Mouse (Mus musculus) lung, embryonic 14.5 days (tissue): ENCODE measurements around the gene Yif1a. TPM values are rescaled to one million over a fixed set of nuclear protein-coding genes. Genes with fewer than 3 reads are reported as not detected.

Source experiments
- ATAC-seq: fragments of 200-750 bp; cut with Nextera tagmentation; 2 replicates; pipeline ENCODE4 v1.8.0; 2017; ENCODE audit warnings: mild to moderate bottlenecking, moderate TSS enrichment, moderate library complexity; ENCODE audit not compliant: insufficient read depth
- DNase-seq: peaks from one replicate; pipeline ENCODE4 v3.0.0-alpha.2; 2015
- H3K27ac ChIP-seq: fragments of 300-500 bp; sonication (generic); 2 replicates; pipeline ENCODE4 v1.5.1; 2014; ENCODE audit warnings: low read depth, mild to moderate bottlenecking, moderate library complexity
- H3K27me3 ChIP-seq: fragments of 300-500 bp; sonication (generic); 2 replicates; pipeline ENCODE4 v1.6.1; 2014; ENCODE audit warnings: low read length, control low read depth; ENCODE audit not compliant: insufficient read depth
- H3K36me3 ChIP-seq: fragments of 300-500 bp; sonication (generic); 2 replicates; pipeline ENCODE4 v1.6.1; 2014; ENCODE audit warnings: control low read depth; ENCODE audit not compliant: insufficient read depth
- H3K4me1 ChIP-seq: fragments of 300-500 bp; sonication (generic); 2 replicates; pipeline ENCODE4 v1.6.1; 2014; ENCODE audit warnings: antibody characterized with exemption, control low read depth; ENCODE audit not compliant: insufficient read depth
- H3K4me2 ChIP-seq: fragments of 300-500 bp; sonication (generic); 2 replicates; pipeline ENCODE4 v1.6.1; 2014; ENCODE audit warnings: mild to moderate bottlenecking
- H3K4me3 ChIP-seq: fragments of 300-500 bp; sonication (generic); 2 replicates; pipeline ENCODE4 v1.5.1; 2014; ENCODE audit warnings: low read depth, low read length
- H3K9ac ChIP-seq: fragments of 300-500 bp; sonication (generic); 2 replicates; pipeline ENCODE4 v1.6.1; 2014
- H3K9me3 ChIP-seq: fragments of 300-500 bp; sonication (generic); 2 replicates; pipeline ENCODE4 v1.6.1; 2016; ENCODE audit warnings: low read depth, low read length, control low read depth
- CTCF ChIP-seq: IDR thresholded peaks from 2 replicates; pipeline ENCODE4 v1.5.1; 2016; ENCODE audit warnings: antibody characterized with exemption, low read depth
- WGBS: fragments of 180-500 bp; shearing (Covaris S2); extraction: QIAGEN DNeasy Blood & Tissue Kit; methylation state at CpG from one replicate; pipeline ENCODE4 v1.1.7; 2014; 5-methylcytosine and 5-hydroxymethylcytosine counted together
- polyA plus RNA-seq: library from polyadenylated mRNA; unstranded; fragments of >200 nt; fragmentation: Nextera tagmentation; extraction: Ambion mirVana; gene quantifications from 2 replicates; pipeline ENCODE4 v1.2.1, GENCODE M21; 2014

Gene Yif1a
- polyA plus RNA-seq, 1 experiment from 2014 or later = 99.2 TPM

DNA sequence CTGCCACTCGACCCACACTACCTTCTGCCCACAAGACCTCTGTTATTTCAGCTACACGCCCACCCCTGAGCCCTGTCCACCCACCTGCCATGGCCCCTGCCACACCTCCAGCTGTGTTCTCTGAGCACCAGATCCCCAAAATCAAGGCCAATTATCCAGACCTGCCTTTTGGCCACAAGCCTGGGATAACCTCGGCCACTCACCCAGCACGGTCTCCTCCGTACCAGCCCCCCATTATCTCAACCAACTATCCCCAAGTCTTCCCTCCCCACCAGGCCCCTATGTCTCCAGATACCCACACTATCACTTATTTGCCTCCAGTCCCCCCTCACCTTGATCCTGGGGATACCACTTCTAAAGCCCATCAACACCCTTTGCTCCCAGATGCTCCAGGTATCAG lies 18.9 kb upstream of the Yif1a start:
- ATAC-seq (no peak), DNase-seq (no peak)
- WGBS = 71% methylated on average over 5 of the region's 5 CpGs
- TF ChIP-seq CTCF = no peak
- Histone ChIP-seq H3K4me3 (peak overlapping the region; percentile 62), H3K27ac (no peak overlapping the region), H3K4me2 (peak overlapping the region; percentile 77), H3K9ac (peak overlapping the region; percentile 76), H3K36me3 (no peaks in the 10 kb centered on the region), H3K27me3 (peaks cover 32% of the 10 kb centered on the region; the same call in 1 of the 2 replicates), H3K4me1 (peaks cover 27% of the 10 kb centered on the region), H3K9me3 (no peaks in the 10 kb centered on the region)

GRCm38 (mm10) chr19:5069978-5070377 lies 18.4 kb upstream of the Yif1a start:
- no peaks in the 10 kb centered on the region for H3K9me3 ChIP-seq
- H3K27me3 ChIP-seq = peaks cover 32% of the 10 kb centered on the region; the same call in 1 of the 2 replicates
- H3K4me1 ChIP-seq = peaks cover 24% of the 10 kb centered on the region
- TF ChIP-seq CTCF = no peak
- peak overlapping the region; percentile 57 for H3K9ac ChIP-seq
- H3K4me2 ChIP-seq = peak overlapping the region; percentile 77
- no peaks in the 10 kb centered on the region for H3K36me3 ChIP-seq
- H3K27ac ChIP-seq = peak overlapping the region; percentile 5; the same call in 1 of the 2 replicates
- peak overlapping the region; percentile 62 for H3K4me3 ChIP-seq
- ATAC-seq = no peak
- WGBS = 74% methylated on average over 7 of the region's 7 CpGs
- DNase-seq = no peak

- H3K9me3 ChIP-seq = no peaks in the 10 kb centered on the region
- WGBS = 5% methylated on average over 11 of the region's 11 CpGs
- H3K4me1 ChIP-seq = peaks cover 18% of the 10 kb centered on the region
- peak overlapping the region; percentile 86 for H3K27ac ChIP-seq
- DNase-seq (no peak), ATAC-seq (no peak)
- peak overlapping the region; percentile 62 for H3K4me3 ChIP-seq
- H3K27me3 ChIP-seq = peaks cover 32% of the 10 kb centered on the region; the same call in 1 of the 2 replicates
- H3K36me3 ChIP-seq = no peaks in the 10 kb centered on the region
- peak overlapping the region; percentile 77 for H3K4me2 ChIP-seq
- peak overlapping the region; percentile 57 for H3K9ac ChIP-seq
- TF ChIP-seq CTCF = no peak
These were observed 17.3 kb upstream of the Yif1a start for GRCm38 (mm10) chr19:5071077-5071476.

DNA sequence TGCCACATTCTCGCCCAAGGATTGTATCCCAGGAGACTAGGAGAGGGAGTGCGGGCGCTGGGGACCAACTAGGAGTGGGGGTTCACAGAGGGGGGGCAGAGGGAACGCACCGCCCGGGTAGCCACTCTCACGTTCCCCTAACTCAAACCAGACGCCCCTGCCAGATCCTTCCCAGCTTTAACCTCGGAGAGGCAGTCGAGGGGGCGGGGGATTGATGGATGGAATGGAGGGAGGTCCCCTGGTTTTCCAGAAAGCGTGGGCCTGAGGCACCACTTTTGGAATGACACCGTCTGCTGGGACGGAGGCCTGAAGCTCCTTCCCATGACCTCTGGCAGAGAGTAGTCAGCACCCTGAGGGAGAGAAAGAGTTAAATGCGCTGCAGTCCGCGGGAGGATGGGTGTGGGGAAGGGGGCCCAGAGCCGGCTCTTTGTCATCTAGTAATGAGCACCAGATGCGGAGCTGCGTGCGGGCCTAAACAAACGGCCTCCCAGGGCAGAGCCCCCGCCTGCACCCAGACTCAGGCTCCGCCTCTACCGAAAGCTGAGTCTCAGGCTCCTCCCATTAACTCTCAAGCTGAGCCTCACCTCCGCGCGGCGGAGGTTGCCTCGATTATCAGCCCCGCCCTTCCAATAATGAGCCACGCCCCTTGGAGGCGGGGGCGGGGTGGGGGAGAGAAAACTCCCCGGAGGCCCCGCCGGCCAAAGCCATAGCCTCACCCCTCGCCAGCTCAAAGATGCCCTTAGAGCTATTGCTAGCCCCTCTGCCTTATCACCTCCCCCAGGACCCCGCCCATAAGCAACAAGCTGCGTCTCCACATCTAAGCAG lies 16.6 kb upstream of the Yif1a start:
- Histone ChIP-seq H3K4me1 (peaks cover 16% of the 10 kb centered on the region), H3K27ac (peak overlapping the region; percentile 86), H3K4me3 (peak overlapping the region; percentile 62), H3K27me3 (peaks cover 32% of the 10 kb centered on the region; the same call in 1 of the 2 replicates), H3K36me3 (no peaks in the 10 kb centered on the region), H3K9me3 (no peaks in the 10 kb centered on the region), H3K4me2 (peak overlapping the region; percentile 77), H3K9ac (peak overlapping the region; percentile 57)
- TF ChIP-seq CTCF = no peak
- DNase-seq (peak; percentile 97), ATAC-seq (peak; percentile 84)
- WGBS = under 1% methylated on average over 40 of the region's 40 CpGs

- Histone ChIP-seq H3K27ac (peak overlapping the region; percentile 86), H3K4me2 (peak overlapping the region; percentile 77), H3K4me3 (peak overlapping the region; percentile 62), H3K27me3 (peaks cover 24% of the 10 kb centered on the region; the same call in 1 of the 2 replicates), H3K4me1 (peaks cover 8% of the 10 kb centered on the region; the same call in 1 of the 2 replicates), H3K36me3 (no peaks in the 10 kb centered on the region), H3K9ac (0 out of 2 replicates have a peak overlapping the region, but pooled peaks have one; percentile 11), H3K9me3 (no peaks in the 10 kb centered on the region)
- WGBS = 2% methylated on average over 20 of the region's 20 CpGs
- TF ChIP-seq CTCF = 0 out of 2 replicates have a peak, but pooled peaks have one; percentile 7
- peak; percentile 81 for DNase-seq
- ATAC-seq = peak; percentile 7
These were observed 15.8 kb upstream of the Yif1a start for GRCm38 (mm10) chr19:5072389-5073019.

DNA sequence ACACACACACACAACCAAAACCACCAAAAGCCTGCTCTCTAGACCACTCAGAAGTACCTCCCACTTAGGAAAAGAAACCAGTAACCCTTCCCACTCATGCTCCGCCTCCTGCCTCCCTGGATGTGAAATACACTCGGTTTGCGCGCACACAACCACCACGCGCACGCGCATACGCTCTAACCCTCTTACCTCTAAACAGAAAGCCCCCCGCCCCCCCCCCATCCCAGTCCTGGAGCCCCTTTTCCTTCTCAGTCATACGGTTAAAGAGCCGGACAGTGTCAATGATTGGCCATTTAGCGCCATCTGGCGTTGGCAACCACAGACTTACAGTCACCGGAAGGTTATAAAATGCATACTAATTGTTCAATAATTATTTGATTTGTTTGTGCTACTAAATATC lies 15.3 kb upstream of the Yif1a start:
- H3K27me3 ChIP-seq = peaks cover 22% of the 10 kb centered on the region; the same call in 1 of the 2 replicates
- H3K9ac ChIP-seq = no peak overlapping the region
- H3K9me3 ChIP-seq = no peaks in the 10 kb centered on the region
- H3K36me3 ChIP-seq = no peaks in the 10 kb centered on the region
- DNase-seq (peak; percentile 93), ATAC-seq (peak; percentile 10; the same call in 1 of the 2 replicates)
- peak overlapping the region; percentile 77 for H3K4me2 ChIP-seq
- WGBS = 2% methylated on average over 15 of the region's 15 CpGs
- H3K27ac ChIP-seq = peak overlapping the region; percentile 86
- peak overlapping the region; percentile 62 for H3K4me3 ChIP-seq
- TF ChIP-seq CTCF = peak; percentile 75
- 0 out of 2 replicates have a peak, but pooled peaks cover 6% of the 10 kb centered on the region for H3K4me1 ChIP-seq
